3 mouse cellular contexts compared by ENCODE assay signal in the genomic region with DNA sequence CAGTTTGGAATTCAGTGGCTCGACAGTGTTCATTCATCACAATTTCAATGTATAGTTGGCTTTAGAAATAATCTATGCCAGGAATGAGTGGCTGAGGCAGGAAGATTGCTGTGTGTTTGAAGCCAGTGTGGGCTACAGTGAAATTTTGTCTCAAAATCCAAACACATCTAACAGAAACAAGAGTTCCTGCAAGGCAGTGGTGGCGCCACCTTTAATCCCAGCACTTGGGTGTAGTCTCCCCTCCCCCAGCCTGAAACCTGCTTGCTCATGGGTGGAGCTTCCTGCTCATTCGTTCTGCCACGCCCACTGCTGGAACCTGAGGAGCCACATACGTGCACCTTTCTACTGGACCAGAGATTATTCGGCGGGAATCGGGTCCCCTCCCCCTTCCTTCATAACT. TPM values are rescaled to one million over a fixed set of nuclear protein-coding genes. Genes with fewer than 3 reads are reported as not detected.
"Had no signal": no experiment of that assay in that cellular context is flagged by ENCODE, and none has a peak within 500 bp of the region (broad histone marks: within the 10 kb centered on the region; RNA-seq: fewer than 3 reads in every experiment).

No protein-coding gene starts in this region.

RNA-seq across cellular contexts. Expression of gene 4931422A03Rik, which starts 40.6 kb away (rescaled TPM):
- polyA plus RNA-seq: liver, adult 2 months; lung, adult 2 months; macrophage had no signal
